Mouse (Mus musculus) forebrain, embryonic 13.5 days (tissue): Measurements from ENCODE around the gene Sphk1. TPM values are rescaled to one million over a fixed set of nuclear protein-coding genes. Genes with fewer than 3 reads are reported as not detected.
"Not testable (repeated sequence)": the region's sequence is repeated elsewhere in the genome, so short reads cannot be mapped to it uniquely, and the experiment has no call there.

Experiments
- ATAC-seq: fragments of 200-750 bp; cut with Nextera tagmentation; 2 replicates; pipeline ENCODE4 v1.8.0; 2017
- H3K27ac ChIP-seq: fragments of 300-500 bp; sonication (generic); 2 replicates; pipeline ENCODE4 v1.5.1; 2015; ENCODE audit warnings: inconsistent platforms, mild to moderate bottlenecking, moderate library complexity
- H3K27me3 ChIP-seq: fragments of 300-500 bp; sonication (generic); 2 replicates; pipeline ENCODE4 v1.6.1; 2015; ENCODE audit warnings: mild to moderate bottlenecking, inconsistent platforms
- H3K36me3 ChIP-seq: fragments of 300-500 bp; sonication (generic); 2 replicates; pipeline ENCODE4 v1.6.1; 2015; ENCODE audit warnings: mild to moderate bottlenecking, inconsistent platforms; ENCODE audit not compliant: poor library complexity, severe bottlenecking
- H3K4me1 ChIP-seq: fragments of 300-500 bp; sonication (generic); 2 replicates; pipeline ENCODE4 v1.6.1; 2015; ENCODE audit warnings: inconsistent platforms
- H3K4me2 ChIP-seq: fragments of 300-500 bp; sonication (generic); 2 replicates; pipeline ENCODE4 v1.6.1; 2015; ENCODE audit warnings: inconsistent platforms, mild to moderate bottlenecking, moderate library complexity
- H3K4me3 ChIP-seq: fragments of 300-500 bp; sonication (generic); 2 replicates; pipeline ENCODE4 v1.5.1; 2015; ENCODE audit warnings: mild to moderate bottlenecking, inconsistent platforms
- H3K9ac ChIP-seq: fragments of 300-500 bp; sonication (generic); 2 replicates; pipeline ENCODE4 v1.6.1; 2015; ENCODE audit warnings: mild to moderate bottlenecking, inconsistent platforms
- H3K9me3 ChIP-seq: fragments of 300-500 bp; sonication (generic); replicated peaks from 2 replicates; pipeline ENCODE4 v1.6.1; 2016; ENCODE audit warnings: inconsistent platforms
- WGBS: fragments of 180-500 bp; shearing (Covaris S2); methylation state at CpG from one replicate; pipeline ENCODE4 v1.1.7; 2015; 5-methylcytosine and 5-hydroxymethylcytosine counted together
- polyA plus RNA-seq: library from polyadenylated mRNA; unstranded; fragments of >200 nt; fragmentation: Nextera tagmentation; extraction: Ambion mirVana; gene quantifications from 2 replicates; pipeline ENCODE4 v1.2.1, GENCODE M21; 2015

Sphk1 gene
- 0.98 and 2.2 TPM in 2 replicates for polyA plus RNA-seq

DNA sequence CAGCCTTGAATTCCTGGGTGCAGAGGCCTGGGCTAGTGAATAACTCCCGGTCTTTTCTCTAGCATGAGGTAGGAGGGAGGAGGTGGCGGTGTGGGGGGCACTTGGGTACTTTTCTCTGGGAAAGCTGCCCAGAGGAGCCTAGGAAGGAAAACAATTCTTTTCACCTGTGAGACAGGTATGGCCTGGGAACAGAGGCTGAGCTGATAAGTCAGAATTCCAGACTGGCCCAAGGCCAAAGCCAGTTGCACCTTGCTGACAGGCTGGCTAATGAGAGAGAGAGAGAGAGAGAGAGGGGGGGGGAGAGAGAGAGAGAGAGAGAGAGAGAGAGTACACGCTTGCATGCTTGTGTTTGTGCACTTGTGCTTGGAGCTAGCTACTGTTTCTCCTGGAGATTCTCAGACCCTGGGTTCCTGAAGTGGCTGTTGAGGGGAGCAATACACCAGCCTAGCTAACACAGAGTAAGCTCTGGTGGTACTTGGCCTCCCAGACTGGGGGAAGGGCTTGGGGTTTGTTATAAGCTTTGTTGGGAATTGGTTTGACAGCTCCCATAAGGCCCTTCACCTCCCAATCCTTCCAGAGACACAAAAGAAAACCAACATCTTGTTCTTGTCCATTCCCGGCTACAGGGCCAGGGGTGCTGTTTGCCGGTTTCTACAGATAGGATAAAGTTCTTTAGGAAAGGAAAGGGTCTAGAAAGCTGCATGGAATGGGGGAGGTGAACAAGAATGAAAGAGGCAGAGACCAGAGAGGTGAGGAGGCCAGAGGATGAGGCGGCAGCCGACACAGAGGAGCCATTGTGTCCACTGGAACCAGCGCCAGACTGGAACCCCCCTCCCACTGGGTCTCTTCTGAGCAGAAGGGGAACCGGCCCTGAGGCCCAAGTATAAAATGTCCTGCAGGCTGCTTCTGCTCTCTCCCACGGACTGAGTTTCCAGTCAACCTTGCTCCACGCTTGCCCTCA is at the start of gene Sphk1:
Gene Sphk1 (plus strand): TSS at position 739 of the 961 bp plus-strand sequence.
- H3K36me3 ChIP-seq = no peaks in the 10 kb centered on the region
- WGBS = 15% methylated on average over 11 of the region's 11 CpGs
- peaks cover 43% of the 10 kb centered on the region for H3K4me1 ChIP-seq
- H3K27ac ChIP-seq = no peak within 1 kb of the TSS
- ATAC-seq = no peak
- H3K4me3 ChIP-seq = peak within 1 kb of the TSS; percentile 48
- peak within 1 kb of the TSS; percentile 88 for H3K4me2 ChIP-seq
- peaks cover 62% of the 10 kb centered on the region for H3K27me3 ChIP-seq
- no peaks in the 10 kb centered on the region for H3K9me3 ChIP-seq
- peak within 1 kb of the TSS; percentile 43; the same call in 1 of the 2 replicates for H3K9ac ChIP-seq

GRCm38 (mm10) chr11:116480975-116481374 is 49.8 kb upstream of the Sphk1 start:
- 97% methylated on average over 8 of the region's 8 CpGs for WGBS

DNA sequence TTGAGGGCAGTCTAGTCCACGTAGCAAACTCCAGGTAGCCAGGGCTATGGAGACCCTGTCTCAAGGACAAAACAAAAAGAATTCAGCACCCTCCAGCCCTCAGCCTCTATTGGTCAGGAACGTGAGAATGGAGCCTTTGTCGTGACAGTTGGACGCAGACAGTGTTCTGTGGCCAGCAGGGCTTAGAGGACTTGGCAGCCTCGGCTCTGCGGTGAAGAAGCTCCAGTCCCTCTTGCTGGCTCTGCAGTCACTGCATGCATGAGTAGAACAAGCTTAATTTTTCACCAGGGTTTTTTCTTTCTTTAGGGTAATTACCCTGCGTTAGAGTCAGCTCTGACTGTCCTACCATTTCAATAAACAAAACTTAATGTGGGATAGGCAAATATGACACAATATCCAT is 48.9 kb upstream of the Sphk1 start:
- Histone ChIP-seq H3K9ac (no peak overlapping the region), H3K9me3 (no peaks in the 10 kb centered on the region), H3K27me3 (no peaks in the 10 kb centered on the region), H3K36me3 (peaks cover 95% of the 10 kb centered on the region), H3K4me2 (no peak overlapping the region), H3K27ac (no peak overlapping the region), H3K4me3 (no peak overlapping the region), H3K4me1 (no peaks in the 10 kb centered on the region)
- 87% methylated on average over 7 of the region's 7 CpGs for WGBS
- ATAC-seq = no peak

More at GRCm38 (mm10) chr11:116480975-116481374, 49.8 kb upstream of the Sphk1 start:
- Histone ChIP-seq H3K4me2 (no peak overlapping the region), H3K27ac (no peak overlapping the region), H3K36me3 (peaks cover 97% of the 10 kb centered on the region), H3K4me3 (no peak overlapping the region), H3K27me3 (no peaks in the 10 kb centered on the region), H3K4me1 (no peaks in the 10 kb centered on the region), H3K9me3 (no peaks in the 10 kb centered on the region), H3K9ac (no peak overlapping the region)
- ATAC-seq = no peak

DNA sequence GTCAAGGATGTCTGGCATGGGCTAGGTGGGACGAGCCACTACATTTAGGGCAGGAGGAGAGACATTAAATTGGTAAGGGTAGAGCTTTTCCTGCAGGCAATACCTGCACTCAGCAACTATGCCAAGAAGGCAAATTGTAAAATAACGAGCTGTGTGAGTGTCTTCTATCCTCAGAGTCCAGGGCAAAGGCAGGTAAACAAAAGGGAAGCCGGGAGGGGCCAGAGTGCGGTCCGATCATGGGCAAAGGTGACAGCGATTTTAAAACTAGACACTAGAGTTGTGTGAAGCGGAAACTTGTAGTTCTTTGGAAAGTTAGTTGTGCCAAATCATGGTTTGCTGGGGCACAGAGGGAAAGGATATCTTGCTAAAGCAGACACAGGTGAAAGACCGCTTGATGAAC is 46.5 kb upstream of the Sphk1 start:
- H3K36me3 ChIP-seq = peaks cover 82% of the 10 kb centered on the region
- no peaks in the 10 kb centered on the region for H3K9me3 ChIP-seq
- ATAC-seq = no peak
- no peak overlapping the region for H3K4me2 ChIP-seq
- H3K4me1 ChIP-seq = peaks cover 7% of the 10 kb centered on the region
- no peaks in the 10 kb centered on the region for H3K27me3 ChIP-seq
- H3K9ac ChIP-seq = no peak overlapping the region
- no peak overlapping the region for H3K27ac ChIP-seq
- 91% methylated on average over 8 of the region's 8 CpGs for WGBS
- no peak overlapping the region for H3K4me3 ChIP-seq

DNA sequence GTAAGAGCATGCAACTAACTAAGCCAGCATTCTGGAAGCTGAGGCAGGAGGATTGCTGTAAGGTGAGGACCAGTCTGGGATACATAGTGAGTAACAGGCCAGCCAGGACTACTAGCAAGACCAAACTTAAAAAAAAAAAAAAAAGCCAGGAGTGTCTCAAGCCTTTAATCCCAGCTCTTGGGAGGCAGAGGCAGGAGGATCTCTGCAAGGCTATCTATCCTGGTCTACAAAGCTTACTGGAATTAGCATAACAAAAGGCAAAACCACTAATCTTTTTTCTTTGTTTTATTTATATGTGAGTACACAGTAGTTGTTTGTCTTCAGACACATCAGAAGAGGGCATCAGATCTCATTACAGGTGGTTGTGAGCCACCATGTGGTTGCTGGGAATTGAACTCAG is 42.5 kb upstream of the Sphk1 start:
- no peaks in the 10 kb centered on the region for H3K27me3 ChIP-seq
- no peak overlapping the region for H3K4me3 ChIP-seq
- H3K9me3 ChIP-seq = no peaks in the 10 kb centered on the region
- peaks cover 14% of the 10 kb centered on the region for H3K4me1 ChIP-seq
- no peak overlapping the region for H3K9ac ChIP-seq
- ATAC-seq = no peak
- peaks cover 45% of the 10 kb centered on the region for H3K36me3 ChIP-seq
- no peak overlapping the region for H3K27ac ChIP-seq
- no peak overlapping the region for H3K4me2 ChIP-seq

GRCm38 (mm10) chr11:116488693-116489375 is 41.9 kb upstream of the Sphk1 start:
- no peaks in the 10 kb centered on the region for H3K9me3 ChIP-seq
- peaks cover 39% of the 10 kb centered on the region for H3K36me3 ChIP-seq
- 72% methylated on average over 14 of the region's 14 CpGs for WGBS
- H3K27ac ChIP-seq = peak overlapping the region; percentile 3; the same call in 1 of the 2 replicates
- peaks cover 14% of the 10 kb centered on the region for H3K4me1 ChIP-seq
- H3K4me3 ChIP-seq = peak overlapping the region; percentile 99
- peak overlapping the region; percentile 98 for H3K9ac ChIP-seq
- no peaks in the 10 kb centered on the region for H3K27me3 ChIP-seq
- ATAC-seq = no peak
- peak overlapping the region; percentile 77 for H3K4me2 ChIP-seq

DNA sequence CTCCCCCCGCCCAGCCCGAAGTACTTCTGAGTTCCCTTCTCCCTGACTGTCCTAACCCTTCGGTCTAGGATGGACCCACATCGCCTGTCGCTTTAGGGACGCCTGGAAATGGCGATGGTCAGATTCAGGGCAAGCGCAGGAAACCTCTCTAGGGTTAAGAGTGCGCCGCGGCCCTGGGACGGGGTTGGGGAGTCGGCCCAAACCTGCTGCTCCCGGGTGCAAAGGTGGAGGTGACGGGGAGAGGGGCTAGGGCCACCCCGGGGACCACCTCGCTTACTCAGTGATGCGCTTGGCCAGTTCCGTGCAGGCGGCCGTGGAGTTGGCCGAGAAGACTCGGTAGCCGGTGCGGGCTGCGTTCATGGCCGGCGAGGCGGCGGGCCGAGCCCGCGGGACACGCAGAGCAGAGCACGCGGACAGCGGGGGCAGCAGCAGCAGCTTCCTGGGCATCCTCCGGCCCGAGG is 40.9 kb upstream of the Sphk1 start:
- H3K27ac ChIP-seq = peak overlapping the region; percentile 90
- under 1% methylated on average over 39 of the region's 39 CpGs for WGBS
- ATAC-seq = no peak; the same call in none of the 2 replicates
- peaks cover 19% of the 10 kb centered on the region for H3K4me1 ChIP-seq
- peak overlapping the region; percentile 99 for H3K4me3 ChIP-seq
- H3K9me3 ChIP-seq = no peaks in the 10 kb centered on the region
- peaks cover 29% of the 10 kb centered on the region for H3K36me3 ChIP-seq
- peak overlapping the region; percentile 77 for H3K4me2 ChIP-seq
- no peaks in the 10 kb centered on the region for H3K27me3 ChIP-seq
- peak overlapping the region; percentile 98 for H3K9ac ChIP-seq

DNA sequence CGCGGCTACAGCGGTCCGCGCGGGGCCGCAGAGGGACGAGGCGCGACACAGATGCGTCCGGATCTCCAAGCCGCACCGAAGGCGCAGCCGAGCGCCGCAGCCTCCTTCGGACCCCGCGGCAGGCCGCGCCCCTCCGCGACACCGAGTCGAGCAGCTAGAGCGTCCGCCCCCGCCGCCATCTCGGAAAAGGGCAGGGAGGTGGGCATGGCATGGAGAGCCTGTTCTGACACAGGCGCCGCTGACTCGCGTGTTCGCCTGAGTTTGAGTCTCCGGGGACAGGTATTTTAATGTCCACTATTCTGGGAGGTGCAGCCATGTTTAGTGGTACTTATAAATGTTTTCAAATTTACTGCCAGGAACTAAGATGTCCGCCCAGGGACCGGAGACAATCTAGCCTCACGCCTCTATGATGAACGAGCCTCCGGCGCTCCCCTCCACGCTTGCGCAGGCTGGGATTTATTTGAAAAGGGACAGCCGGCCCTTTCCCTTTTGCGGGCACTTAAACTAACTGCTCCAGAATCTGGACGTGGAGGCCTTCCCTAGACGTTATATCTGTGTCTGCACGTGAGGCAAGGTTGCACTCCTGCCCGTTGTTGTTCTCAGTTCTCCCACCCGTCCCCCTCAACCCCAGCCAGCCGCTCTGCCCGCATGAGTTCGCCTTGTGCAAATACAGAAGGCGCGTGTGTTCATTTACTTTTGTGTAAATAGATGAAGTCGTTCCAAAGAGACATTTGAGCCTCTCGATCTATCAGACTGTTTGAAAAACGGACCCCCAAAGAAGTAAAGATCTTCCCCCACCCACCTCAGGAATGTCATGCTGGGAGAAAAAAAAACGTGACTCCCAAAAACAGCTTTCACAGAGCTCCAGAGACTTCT is 40.3 kb upstream of the Sphk1 start:
- Histone ChIP-seq H3K27ac (peak overlapping the region; percentile 90), H3K4me3 (peak overlapping the region; percentile 99), H3K9ac (peak overlapping the region; percentile 98), H3K27me3 (no peaks in the 10 kb centered on the region), H3K36me3 (peaks cover 22% of the 10 kb centered on the region), H3K9me3 (no peaks in the 10 kb centered on the region), H3K4me1 (peaks cover 23% of the 10 kb centered on the region), H3K4me2 (peak overlapping the region; percentile 77)
- ATAC-seq = peak; percentile 96
- under 1% methylated on average over 62 of the region's 62 CpGs for WGBS

DNA sequence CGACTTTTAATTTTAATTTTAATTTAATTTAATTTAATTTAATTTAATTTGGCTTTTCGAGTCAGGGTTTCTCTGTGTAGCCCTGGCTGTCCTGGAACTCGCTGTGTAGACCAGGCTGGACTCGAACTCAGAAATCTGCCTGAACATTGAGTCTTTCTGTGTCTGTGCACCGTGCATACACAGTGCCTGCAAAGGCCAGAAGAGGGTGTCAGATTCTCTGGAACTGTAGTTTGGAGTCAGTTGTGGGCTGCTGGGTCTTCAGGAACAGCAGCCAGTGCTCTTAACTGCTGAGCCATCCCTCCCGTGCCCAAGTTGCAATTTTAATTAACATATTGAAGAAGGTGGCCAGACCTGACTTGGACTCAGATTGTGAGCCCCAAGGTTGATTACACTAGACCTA is 39.4 kb upstream of the Sphk1 start:
- Histone ChIP-seq H3K4me1 (peaks cover 23% of the 10 kb centered on the region), H3K27me3 (no peaks in the 10 kb centered on the region), H3K27ac (no peak overlapping the region), H3K4me3 (no peak overlapping the region), H3K9me3 (no peaks in the 10 kb centered on the region), H3K4me2 (no peak overlapping the region), H3K36me3 (peaks cover 14% of the 10 kb centered on the region), H3K9ac (no peak overlapping the region; the same call in 1 of the 2 replicates)
- WGBS = 74% methylated on average over 6 of the region's 6 CpGs
- ATAC-seq = no peak

DNA sequence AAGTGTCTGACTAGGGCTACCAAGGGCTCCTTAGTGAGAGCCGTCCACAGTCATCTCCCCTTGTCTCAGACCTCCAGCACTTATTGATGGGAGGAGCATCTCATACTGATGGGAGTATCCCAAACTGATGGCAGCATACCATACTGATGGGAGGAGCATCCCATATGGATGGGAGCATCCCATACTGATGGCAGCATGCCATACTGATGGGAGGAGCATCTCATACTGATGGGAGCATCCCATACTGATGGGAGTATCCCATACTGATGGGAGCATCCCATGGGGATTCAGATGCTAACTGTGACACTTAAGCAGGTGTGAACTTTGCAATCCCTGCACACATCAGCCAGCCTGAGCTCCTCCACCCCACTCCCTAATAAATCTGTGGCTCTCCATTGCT is 38.2 kb upstream of the Sphk1 start:
- peaks cover 23% of the 10 kb centered on the region for H3K4me1 ChIP-seq
- H3K27me3 ChIP-seq, H3K4me3 ChIP-seq, H3K9me3 ChIP-seq, H3K4me2 ChIP-seq, H3K36me3 ChIP-seq, ATAC-seq, H3K27ac ChIP-seq, H3K9ac ChIP-seq: not testable (repeated sequence)
- WGBS = 73% methylated on average over 1 of the region's 1 CpGs

DNA sequence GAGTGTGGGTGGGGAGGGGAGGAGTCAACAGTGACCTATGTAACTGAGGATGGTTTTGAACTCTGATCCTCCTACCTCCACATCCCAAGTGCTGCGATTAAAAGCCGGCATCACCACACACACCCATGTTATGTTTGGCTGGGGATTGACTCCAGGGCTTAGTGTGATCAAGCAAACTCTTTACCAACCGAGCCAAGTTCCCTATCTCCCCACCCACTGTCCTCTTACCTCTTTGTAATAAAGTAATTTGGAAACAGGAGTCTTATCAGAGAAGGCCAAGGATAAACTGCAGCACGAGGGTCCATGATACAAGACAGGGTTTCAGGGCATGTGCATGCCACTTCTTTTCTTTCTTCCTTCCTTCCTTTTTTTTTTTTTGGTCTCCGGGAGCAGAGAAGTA is 37.5 kb upstream of the Sphk1 start:
- peaks cover 23% of the 10 kb centered on the region for H3K4me1 ChIP-seq
- no peak overlapping the region for H3K27ac ChIP-seq
- no peaks in the 10 kb centered on the region for H3K9me3 ChIP-seq
- 91% methylated on average over 5 of the region's 5 CpGs for WGBS
- no peak overlapping the region for H3K4me2 ChIP-seq
- H3K4me3 ChIP-seq = no peak overlapping the region
- no peaks in the 10 kb centered on the region for H3K36me3 ChIP-seq
- no peaks in the 10 kb centered on the region for H3K27me3 ChIP-seq
- H3K9ac ChIP-seq = no peak overlapping the region
- ATAC-seq = no peak
